Mouse (Mus musculus): ENCODE data around the gene Gucy1a1. TPM values are rescaled to one million over a fixed set of nuclear protein-coding genes. Genes with fewer than 3 reads are reported as not detected.

The Gucy1a1 gene
- polyA plus RNA-seq, 1 experiment from 2014 or later: 33.5 TPM

DNA sequence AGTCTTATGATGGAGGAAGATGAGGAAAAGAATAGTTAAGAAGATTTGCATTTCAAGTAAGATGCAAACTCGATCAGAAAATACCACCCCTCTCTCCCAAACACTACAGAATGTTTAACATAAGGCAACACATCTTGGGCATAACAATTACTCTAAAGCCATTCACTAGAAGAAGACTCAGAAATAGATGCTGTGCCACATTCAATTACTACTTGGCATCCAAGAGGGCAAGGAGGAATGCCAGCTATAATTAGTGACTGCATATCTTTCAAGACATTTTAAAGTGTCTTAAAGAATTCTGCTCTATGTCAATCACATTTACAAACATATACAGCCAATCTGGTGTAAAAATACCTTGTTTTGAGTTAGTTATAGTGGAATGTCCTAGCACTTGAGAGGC lies 10.1 kb downstream of the Gucy1a1 start:
- Histone ChIP-seq H3K36me3 (peaks cover 3% of the 10 kb centered on the region; the same call in 1 of the 2 replicates), H3K4me3 (no peak overlapping the region), H3K27me3 (ENCODE audit: insufficient read depth, poor library complexity, severe bottlenecking) (no peaks in the 10 kb centered on the region), H3K9me3 (no peaks in the 10 kb centered on the region), H3K4me1 (peaks cover 15% of the 10 kb centered on the region; the same call in 1 of the 2 replicates), H3K27ac (no peak overlapping the region)
- 82% methylated on average over 1 of the region's 1 CpGs for WGBS
- no peak for DNase-seq (ENCODE audit: low spot score)

DNA sequence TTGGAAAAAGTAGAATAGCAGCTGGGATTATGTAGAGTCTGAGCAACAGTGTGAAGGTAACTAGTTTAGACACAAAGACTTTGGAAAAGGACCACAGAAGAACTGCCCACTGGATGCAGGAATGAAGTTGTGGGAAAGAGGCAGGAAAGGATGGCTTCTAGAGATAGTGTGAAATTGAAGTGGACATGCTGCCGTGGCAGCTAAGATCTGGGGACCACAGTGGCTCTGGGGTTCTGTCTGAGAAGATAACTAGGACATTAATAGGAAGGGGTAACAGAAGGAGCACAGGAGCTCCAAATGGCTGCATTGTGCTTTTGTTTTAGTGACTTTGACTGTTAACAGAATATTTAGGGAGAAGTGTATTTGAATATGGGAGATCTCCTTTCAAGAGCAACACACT lies 16.3 kb downstream of the Gucy1a1 start:
- no peak overlapping the region for H3K4me3 ChIP-seq
- WGBS: 21% methylated on average over 1 of the region's 1 CpGs
- 0 out of 2 replicates have a peak overlapping the region, but pooled peaks have one; percentile 11 for H3K27ac ChIP-seq
- no peak for DNase-seq (ENCODE audit: low spot score)
- no peaks in the 10 kb centered on the region for H3K9me3 ChIP-seq
- no peaks in the 10 kb centered on the region for H3K36me3 ChIP-seq
- H3K27me3 ChIP-seq (ENCODE audit: insufficient read depth, poor library complexity, severe bottlenecking): no peaks in the 10 kb centered on the region
- peaks cover 20% of the 10 kb centered on the region; the same call in 1 of the 2 replicates for H3K4me1 ChIP-seq

DNA sequence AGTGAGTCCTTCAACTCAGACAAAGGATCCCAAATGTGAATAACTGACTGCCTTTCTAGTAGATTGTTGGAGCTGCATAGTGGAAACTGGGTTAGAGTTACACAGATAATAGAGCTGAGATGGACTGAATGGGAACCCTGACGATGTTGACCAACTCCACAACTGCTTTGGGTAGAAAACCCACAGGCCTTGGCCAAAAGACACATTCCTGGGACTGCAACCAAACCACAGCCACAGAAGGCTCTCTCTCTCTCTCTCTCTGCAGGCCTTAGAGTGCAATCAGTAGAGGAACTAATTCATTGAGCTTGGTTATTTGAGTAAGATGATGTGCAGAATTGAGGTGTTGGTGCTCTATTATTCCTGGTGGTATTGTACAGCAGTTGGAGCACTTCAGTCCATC lies 21.0 kb downstream of the Gucy1a1 start:
- 84% methylated on average over 1 of the region's 1 CpGs for WGBS
- Histone ChIP-seq H3K27me3 (ENCODE audit: insufficient read depth, poor library complexity, severe bottlenecking) (no peaks in the 10 kb centered on the region), H3K4me1 (peaks cover 14% of the 10 kb centered on the region; the same call in 1 of the 2 replicates), H3K4me3 (no peak overlapping the region), H3K9me3 (no peaks in the 10 kb centered on the region), H3K27ac (no peak overlapping the region), H3K36me3 (no peaks in the 10 kb centered on the region)
- no peak for DNase-seq (ENCODE audit: low spot score)

DNA sequence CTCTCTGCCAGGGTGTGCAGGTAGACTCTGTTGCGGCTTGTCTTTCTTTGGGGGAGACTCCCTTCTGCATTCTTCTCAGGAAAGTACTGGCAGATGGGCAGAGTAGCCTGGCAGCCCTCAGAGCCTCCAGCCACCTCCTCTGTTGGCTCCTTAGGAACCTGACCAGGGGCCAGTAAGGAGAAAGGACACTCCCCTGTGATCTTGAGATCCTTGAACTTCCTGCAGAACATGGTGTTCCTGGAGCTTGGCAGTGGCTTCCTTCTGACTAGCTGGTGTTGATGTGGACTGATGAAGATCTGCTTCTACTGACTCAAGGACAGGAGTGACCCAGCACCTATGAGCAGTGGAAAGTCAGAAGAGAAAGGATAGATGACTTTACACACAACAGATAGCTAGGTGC lies 26.7 kb downstream of the Gucy1a1 start:
- Histone ChIP-seq H3K4me1 (no peaks in the 10 kb centered on the region), H3K4me3 (no peak overlapping the region), H3K27me3 (ENCODE audit: insufficient read depth, poor library complexity, severe bottlenecking) (no peaks in the 10 kb centered on the region), H3K36me3 (peaks cover 8% of the 10 kb centered on the region; the same call in 1 of the 2 replicates), H3K9me3 (no peaks in the 10 kb centered on the region), H3K27ac (no peak overlapping the region)
- 88% methylated on average over 1 of the region's 1 CpGs for WGBS
- no peak for DNase-seq (ENCODE audit: low spot score)

DNA sequence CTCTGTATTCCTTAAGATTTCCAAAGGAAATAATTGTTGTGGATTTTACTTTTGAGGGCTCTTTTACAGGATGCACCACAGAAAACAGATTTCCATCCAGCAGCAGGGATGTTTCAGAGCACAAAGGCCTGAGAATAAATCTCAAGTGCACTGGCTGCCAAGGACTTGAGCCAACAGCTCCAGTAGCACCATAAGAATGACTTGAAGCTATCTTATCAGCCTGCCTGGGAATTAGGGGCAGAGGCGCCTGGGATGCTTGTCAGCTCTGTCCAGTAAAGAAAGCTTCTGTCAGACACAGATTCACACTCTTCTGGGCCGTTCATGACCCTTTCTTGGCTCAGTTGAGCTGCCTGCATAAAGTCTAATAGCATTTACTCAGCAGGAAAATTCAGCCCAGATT lies 33.1 kb downstream of the Gucy1a1 start:
- peak overlapping the region; percentile 77 for H3K27ac ChIP-seq
- H3K36me3 ChIP-seq: peaks cover 19% of the 10 kb centered on the region
- no peaks in the 10 kb centered on the region for H3K9me3 ChIP-seq
- no peaks in the 10 kb centered on the region for H3K27me3 ChIP-seq (ENCODE audit: insufficient read depth, poor library complexity, severe bottlenecking)
- WGBS: 11% methylated on average over 2 of the region's 2 CpGs
- peak; percentile 78 for DNase-seq (ENCODE audit: low spot score)
- H3K4me1 ChIP-seq: peaks cover 16% of the 10 kb centered on the region
- peak overlapping the region; percentile 18; the same call in 1 of the 2 replicates for H3K4me3 ChIP-seq

DNA sequence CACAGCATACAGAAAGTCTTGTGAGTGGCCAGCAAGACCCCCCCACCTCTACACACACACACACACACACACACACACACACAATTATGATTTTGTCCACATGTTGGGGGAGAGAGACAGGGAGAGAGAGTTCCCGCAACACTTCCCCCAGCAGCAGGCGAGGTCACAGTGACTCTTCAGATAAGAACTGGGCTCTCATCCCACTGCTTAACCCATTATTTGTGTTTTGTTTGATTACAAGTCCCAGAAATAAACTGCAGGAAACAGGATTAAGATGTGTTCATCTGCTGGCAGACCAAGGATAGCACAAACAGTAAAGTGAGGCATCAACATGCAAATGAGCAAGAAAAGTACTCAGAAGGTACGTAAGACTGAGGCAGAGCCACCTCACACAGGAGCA lies 33.6 kb downstream of the Gucy1a1 start:
- H3K4me3 ChIP-seq: peak overlapping the region; percentile 18; the same call in 1 of the 2 replicates
- H3K36me3 ChIP-seq: peaks cover 18% of the 10 kb centered on the region
- no peak for DNase-seq (ENCODE audit: low spot score)
- no peaks in the 10 kb centered on the region for H3K9me3 ChIP-seq
- WGBS: 18% methylated on average over 3 of the region's 3 CpGs
- H3K27ac ChIP-seq: peak overlapping the region; percentile 77
- peaks cover 16% of the 10 kb centered on the region for H3K4me1 ChIP-seq
- no peaks in the 10 kb centered on the region for H3K27me3 ChIP-seq (ENCODE audit: insufficient read depth, poor library complexity, severe bottlenecking)

DNA sequence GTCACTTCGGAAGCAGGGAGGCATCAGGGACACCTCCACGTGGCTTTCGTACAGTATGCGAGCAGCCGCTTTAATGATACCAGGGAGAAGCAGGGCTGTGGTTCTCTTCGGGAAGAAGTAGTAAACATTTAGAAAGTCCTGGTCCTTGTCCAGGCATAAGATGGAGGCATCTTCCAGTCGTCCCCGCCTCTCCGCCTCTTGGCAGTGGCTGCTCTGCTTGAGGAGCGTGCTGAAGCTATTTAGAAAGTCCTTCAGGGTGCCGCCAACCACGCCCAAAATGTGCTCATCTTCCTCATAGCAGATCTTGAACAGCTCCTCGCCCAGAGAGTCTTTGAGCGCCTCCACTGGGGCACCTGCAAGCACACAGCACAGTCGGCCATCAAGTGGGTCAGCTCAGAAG lies 36.6 kb downstream of the Gucy1a1 start:
- Histone ChIP-seq H3K9me3 (no peaks in the 10 kb centered on the region), H3K4me1 (peaks cover 31% of the 10 kb centered on the region), H3K4me3 (no peak overlapping the region), H3K27ac (no peak overlapping the region), H3K27me3 (ENCODE audit: insufficient read depth, poor library complexity, severe bottlenecking) (no peaks in the 10 kb centered on the region), H3K36me3 (peaks cover 26% of the 10 kb centered on the region)
- no peak for DNase-seq (ENCODE audit: low spot score)
- WGBS: 91% methylated on average over 15 of the region's 15 CpGs

DNA sequence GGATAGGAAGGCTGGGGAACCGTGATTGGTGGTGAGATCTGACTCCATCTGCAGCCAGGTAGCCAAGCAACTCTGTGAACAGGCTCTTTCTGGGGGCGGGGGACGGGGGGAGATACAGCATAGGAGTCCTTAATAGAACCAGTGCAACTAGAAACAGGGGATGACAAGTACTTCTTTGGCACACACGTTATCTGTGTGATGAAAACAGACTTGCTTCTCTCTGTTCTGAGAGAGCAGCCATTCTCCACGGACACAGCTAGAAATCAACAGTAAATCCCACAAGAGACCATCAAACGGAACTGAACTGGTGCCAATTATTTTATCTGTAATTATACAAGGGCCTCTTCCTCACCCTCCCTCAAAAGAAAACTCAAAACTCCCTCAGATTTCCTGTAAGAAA lies 41.4 kb downstream of the Gucy1a1 start:
- 35% methylated on average over 6 of the region's 6 CpGs for WGBS

DNA sequence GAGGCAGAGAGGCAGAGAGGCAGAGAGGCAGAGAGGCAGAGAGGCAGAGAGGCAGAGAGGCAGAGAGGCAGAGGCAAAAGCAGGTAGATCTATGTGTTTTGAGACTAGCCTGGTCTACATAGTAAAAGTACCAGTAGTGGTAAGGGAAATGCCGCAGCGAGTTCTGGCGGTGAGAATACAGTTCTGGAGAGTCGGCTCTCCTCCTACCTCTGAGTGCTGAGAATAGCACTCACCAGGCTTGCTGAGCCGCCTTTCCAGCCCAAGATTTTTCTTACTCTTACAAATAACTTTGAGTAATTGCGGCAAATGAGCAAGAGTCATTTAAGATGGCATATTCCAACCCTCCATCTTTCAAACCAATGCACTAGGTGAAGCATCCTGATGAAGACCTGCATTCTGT lies 46.5 kb downstream of the Gucy1a1 start:
- Histone ChIP-seq H3K4me3 (no peak overlapping the region), H3K27me3 (ENCODE audit: insufficient read depth, poor library complexity, severe bottlenecking) (no peaks in the 10 kb centered on the region), H3K36me3 (peaks cover 30% of the 10 kb centered on the region), H3K9me3 (no peaks in the 10 kb centered on the region), H3K4me1 (peaks cover 8% of the 10 kb centered on the region; the same call in 1 of the 2 replicates), H3K27ac (no peak overlapping the region)
- no peak for DNase-seq (ENCODE audit: low spot score)
- WGBS: 75% methylated on average over 6 of the region's 6 CpGs

More for the DNA sequence above, 41.4 kb downstream of the Gucy1a1 start:
- Histone ChIP-seq H3K9me3 (no peaks in the 10 kb centered on the region), H3K4me1 (peaks cover 21% of the 10 kb centered on the region; the same call in 1 of the 2 replicates), H3K4me3 (no peak overlapping the region), H3K27ac (no peak overlapping the region), H3K36me3 (peaks cover 32% of the 10 kb centered on the region), H3K27me3 (ENCODE audit: insufficient read depth, poor library complexity, severe bottlenecking) (no peaks in the 10 kb centered on the region)
- DNase-seq (ENCODE audit: low spot score): no peak

DNA sequence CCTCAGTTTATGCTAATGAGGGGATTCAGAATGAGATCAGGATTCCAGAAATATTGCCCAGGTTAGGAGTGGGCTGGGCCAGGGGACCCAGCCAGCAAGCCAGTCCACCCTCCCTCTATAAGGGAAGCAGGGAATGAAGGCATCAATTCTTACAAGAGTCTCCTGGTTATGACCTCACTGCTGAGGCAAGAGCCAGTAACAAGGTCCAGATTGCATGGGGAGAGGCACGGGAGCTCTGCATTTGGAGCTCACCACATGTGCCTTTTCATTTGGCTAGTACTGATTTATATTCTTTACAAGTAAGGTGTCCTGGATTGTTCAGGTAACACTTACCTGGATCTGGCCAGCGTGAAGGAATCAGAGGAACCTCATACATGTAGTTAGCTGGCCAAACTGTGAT lies 48.8 kb downstream of the Gucy1a1 start:
- H3K27me3 ChIP-seq (ENCODE audit: insufficient read depth, poor library complexity, severe bottlenecking): no peaks in the 10 kb centered on the region
- H3K36me3 ChIP-seq: peaks cover 29% of the 10 kb centered on the region
- WGBS: 83% methylated on average over 2 of the region's 2 CpGs
- no peak overlapping the region for H3K4me3 ChIP-seq
- no peaks in the 10 kb centered on the region for H3K9me3 ChIP-seq
- no peak overlapping the region for H3K27ac ChIP-seq
- no peaks in the 10 kb centered on the region for H3K4me1 ChIP-seq
- DNase-seq (ENCODE audit: low spot score): no peak

DNA sequence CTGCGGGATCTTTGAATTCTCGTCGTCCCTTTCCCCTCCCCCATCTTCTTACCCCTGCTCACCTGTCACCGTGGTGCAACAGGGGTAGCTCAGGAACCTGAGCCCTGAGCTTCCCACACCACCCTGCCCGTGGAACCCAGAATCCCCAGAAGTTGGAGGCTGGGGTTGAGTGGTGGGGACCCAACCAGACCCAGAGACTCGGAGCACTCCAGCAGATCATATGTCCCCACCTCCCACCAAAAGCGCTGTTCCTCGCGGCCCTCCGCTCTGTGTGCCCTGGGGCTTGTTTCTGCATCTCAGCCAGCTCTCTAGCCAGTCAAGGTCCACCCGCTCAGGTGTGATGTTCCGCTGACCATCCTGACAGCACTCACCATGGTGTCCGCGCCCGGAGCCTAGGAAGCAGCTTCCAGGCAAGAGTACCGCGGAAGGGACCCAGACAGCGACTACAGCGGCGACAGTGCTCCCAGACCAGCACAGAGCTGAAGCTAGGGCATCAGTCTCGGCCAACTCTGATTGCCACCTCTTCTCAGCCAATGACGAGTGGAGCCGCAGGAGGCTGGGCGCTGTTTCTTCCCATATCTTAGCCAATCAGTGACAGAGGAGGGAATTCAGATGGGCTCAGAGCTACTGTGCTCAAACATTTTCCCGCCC lies 71.3 kb downstream of the Gucy1a1 start, which contains the start of gene Gucy1b1:
TSS of gene Gucy1b1 (minus strand) at position 489 of the 651 bp plus-strand sequence.
- Histone ChIP-seq H3K4me3 (peak within 1 kb of the TSS; percentile 67), H3K9me3 (no peaks in the 10 kb centered on the region), H3K27ac (peak within 1 kb of the TSS; percentile 81), H3K36me3 (no peaks in the 10 kb centered on the region), H3K27me3 (ENCODE audit: insufficient read depth, poor library complexity, severe bottlenecking) (no peaks in the 10 kb centered on the region), H3K4me1 (peaks cover 13% of the 10 kb centered on the region)
- 2% methylated on average over 25 of the region's 25 CpGs for WGBS
- DNase-seq (ENCODE audit: low spot score): peak; percentile 94

DNA sequence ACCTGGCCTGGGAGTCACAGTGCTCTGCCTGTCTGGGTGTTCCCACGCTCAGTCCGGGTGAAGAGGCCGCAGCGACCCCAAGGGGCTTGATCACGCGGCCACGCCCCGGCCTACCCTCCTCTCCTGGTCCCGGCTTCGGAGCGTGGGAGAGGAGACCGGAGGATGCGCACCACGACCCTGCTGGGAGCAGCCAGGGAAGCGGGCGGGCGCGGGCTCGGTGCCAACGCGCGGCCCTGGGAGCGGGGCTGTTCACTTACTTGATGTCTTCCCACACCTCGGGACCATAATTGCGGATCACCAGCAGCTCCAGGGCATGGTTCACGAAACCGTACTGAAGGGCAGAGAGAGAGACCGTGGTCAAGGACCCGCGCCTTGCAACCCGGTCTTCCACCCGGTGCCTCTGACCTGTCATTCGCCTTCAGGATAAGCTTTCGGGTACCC lies 71.8 kb downstream of the Gucy1a1 start:
- Histone ChIP-seq H3K4me1 (peaks cover 17% of the 10 kb centered on the region), H3K9me3 (no peaks in the 10 kb centered on the region), H3K36me3 (no peaks in the 10 kb centered on the region), H3K27ac (peak overlapping the region; percentile 81), H3K4me3 (peak overlapping the region; percentile 67), H3K27me3 (ENCODE audit: insufficient read depth, poor library complexity, severe bottlenecking) (no peaks in the 10 kb centered on the region)
- under 1% methylated on average over 34 of the region's 34 CpGs for WGBS
- DNase-seq (ENCODE audit: low spot score): peak; percentile 79

DNA sequence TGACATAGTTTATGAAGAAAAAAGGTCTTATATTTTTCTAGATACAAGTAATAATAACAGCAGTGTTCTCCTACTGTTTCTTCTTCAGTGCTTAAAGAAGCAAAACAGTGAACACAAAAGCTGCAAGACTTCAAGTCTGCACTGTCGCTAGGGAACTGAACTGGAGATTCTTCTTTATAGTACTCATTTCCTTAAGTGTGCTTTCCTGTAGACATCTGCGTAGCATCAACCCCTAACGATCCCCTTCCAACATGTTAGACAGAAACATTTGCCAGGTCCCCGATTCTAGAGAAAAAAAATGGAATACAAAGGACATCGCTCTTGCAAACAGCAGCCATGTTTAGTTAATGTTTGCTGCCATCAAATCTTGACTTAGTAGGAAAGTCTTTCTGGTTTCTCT lies 77.8 kb downstream of the Gucy1a1 start:
- no peak for DNase-seq (ENCODE audit: low spot score)
- no peaks in the 10 kb centered on the region for H3K9me3 ChIP-seq
- H3K4me1 ChIP-seq: peaks cover 33% of the 10 kb centered on the region
- 55% methylated on average over 5 of the region's 5 CpGs for WGBS
- H3K36me3 ChIP-seq: no peaks in the 10 kb centered on the region
- H3K4me3 ChIP-seq: no peak overlapping the region
- H3K27ac ChIP-seq: no peak overlapping the region
- no peaks in the 10 kb centered on the region for H3K27me3 ChIP-seq (ENCODE audit: insufficient read depth, poor library complexity, severe bottlenecking)

Measured in heart, embryonic 10.5 days (tissue).